In genomic region chr13:63642617-63643016, GRCm38 (mm10) we compare ENCODE assay signal across 8 mouse cellular contexts.
DNase-seq lines count a peak whose midpoint lies in the region; ATAC-seq lines count a peak whose summit lies in the region.

No protein-coding gene starts in this region.

- peak; percentile 36; the same call in 1 of the 2 replicates for ATAC-seq in forebrain, embryonic 16.5 days
- no peak for ATAC-seq in forebrain, embryonic 13.5 days
- peak; percentile 73 for ATAC-seq in limb, embryonic 11.5 days (ENCODE audit: insufficient number of reproducible peaks, low FRiP score, low TSS enrichment, low read depth)
- ATAC-seq in neural tube, embryonic 11.5 days (ENCODE audit: insufficient read depth, low FRiP score, low TSS enrichment): no peak

- no peaks in the 10 kb centered on the region for H3K9me3 ChIP-seq in forebrain, embryonic 16.5 days (ENCODE audit: control insufficient read depth, low read length)
- H3K9me3 ChIP-seq in forebrain, embryonic 13.5 days (replicated peaks): no peaks in the 10 kb centered on the region
- no peaks in the 10 kb centered on the region for H3K9me3 ChIP-seq in limb, embryonic 11.5 days (ENCODE audit: control insufficient read depth, low read length)
- no peaks in the 10 kb centered on the region for H3K9me3 ChIP-seq in neural tube, embryonic 11.5 days (ENCODE audit: control insufficient read depth, low read length)

- 0 out of 2 replicates have a peak, but pooled peaks cover 6% of the 10 kb centered on the region for H3K4me1 ChIP-seq in forebrain, embryonic 16.5 days (replicated peaks; ENCODE audit: control insufficient read depth, insufficient read depth, low read length)
- 0 out of 2 replicates have a peak, but pooled peaks cover 6% of the 10 kb centered on the region for H3K4me1 ChIP-seq in forebrain, embryonic 13.5 days
- peaks cover 16% of the 10 kb centered on the region for H3K4me1 ChIP-seq in limb, embryonic 11.5 days (ENCODE audit: control insufficient read depth, insufficient read depth, low read length)
- H3K4me1 ChIP-seq in neural tube, embryonic 11.5 days (ENCODE audit: control insufficient read depth, insufficient read depth, low read length): 0 out of 2 replicates have a peak, but pooled peaks cover 3% of the 10 kb centered on the region

- H3K4me2 ChIP-seq in forebrain, embryonic 16.5 days (ENCODE audit: low read length): no peak overlapping the region
- no peak overlapping the region for H3K4me2 ChIP-seq in forebrain, embryonic 13.5 days
- H3K4me2 ChIP-seq in limb, embryonic 11.5 days (ENCODE audit: low read depth, severe bottlenecking): no peak overlapping the region
- H3K4me2 ChIP-seq in neural tube, embryonic 11.5 days (ENCODE audit: low read depth): no peak overlapping the region

- H3K36me3 ChIP-seq in forebrain, embryonic 16.5 days (ENCODE audit: control insufficient read depth, insufficient read depth): no peaks in the 10 kb centered on the region
- no peaks in the 10 kb centered on the region for H3K36me3 ChIP-seq in forebrain, embryonic 13.5 days (ENCODE audit: poor library complexity, severe bottlenecking)
- H3K36me3 ChIP-seq in limb, embryonic 11.5 days (ENCODE audit: control insufficient read depth, insufficient read depth, low read length): no peaks in the 10 kb centered on the region
- no peaks in the 10 kb centered on the region for H3K36me3 ChIP-seq in neural tube, embryonic 11.5 days (ENCODE audit: control insufficient read depth, insufficient read depth, low read length)

- no peak overlapping the region for H3K4me3 ChIP-seq in forebrain, embryonic 16.5 days (replicated peaks; ENCODE audit: low read length)
- no peak overlapping the region for H3K4me3 ChIP-seq in forebrain, embryonic 13.5 days
- H3K4me3 ChIP-seq in limb, embryonic 11.5 days (ENCODE audit: low read depth, low read length): no peak overlapping the region
- H3K4me3 ChIP-seq in neural tube, embryonic 11.5 days (ENCODE audit: low read depth, low read length): no peak overlapping the region

- 40% methylated on average over 5 of the region's 5 CpGs for WGBS in forebrain, embryonic 16.5 days
- 55% methylated on average over 5 of the region's 5 CpGs for WGBS in forebrain, embryonic 13.5 days
- WGBS in limb, embryonic 11.5 days: 35% methylated on average over 5 of the region's 5 CpGs
- WGBS in neural tube, embryonic 11.5 days: 44% methylated on average over 5 of the region's 5 CpGs

- no peaks in the 10 kb centered on the region; the same call in 1 of the 2 replicates for H3K27me3 ChIP-seq in forebrain, embryonic 16.5 days (replicated peaks; ENCODE audit: control insufficient read depth, insufficient read depth, low read length)
- no peaks in the 10 kb centered on the region for H3K27me3 ChIP-seq in forebrain, embryonic 13.5 days
- H3K27me3 ChIP-seq in limb, embryonic 11.5 days (ENCODE audit: control insufficient read depth, insufficient read depth, low read length): no peaks in the 10 kb centered on the region
- no peaks in the 10 kb centered on the region for H3K27me3 ChIP-seq in neural tube, embryonic 11.5 days (ENCODE audit: control insufficient read depth, insufficient read depth, low read length)

- H3K27ac ChIP-seq in forebrain, embryonic 16.5 days (ENCODE audit: low read length): no peak overlapping the region
- H3K27ac ChIP-seq in forebrain, embryonic 13.5 days: no peak overlapping the region
- H3K27ac ChIP-seq in limb, embryonic 11.5 days (replicated peaks; ENCODE audit: low read depth, low read length): peak overlapping the region; percentile 62; the same call in 1 of the 2 replicates
- H3K27ac ChIP-seq in neural tube, embryonic 11.5 days (ENCODE audit: low read depth, low read length): no peak overlapping the region

- no peak overlapping the region for H3K9ac ChIP-seq in forebrain, embryonic 16.5 days (replicated peaks; ENCODE audit: low read depth, low read length)
- no peak overlapping the region for H3K9ac ChIP-seq in forebrain, embryonic 13.5 days
- no peak overlapping the region for H3K9ac ChIP-seq in limb, embryonic 11.5 days (ENCODE audit: low read length)
- no peak overlapping the region for H3K9ac ChIP-seq in neural tube, embryonic 11.5 days (ENCODE audit: low read length)

- DNase-seq in embryo, embryonic 10 days (ENCODE audit: low spot score): peak; percentile 57
- DNase-seq in heart, adult 11 months: peak; percentile 99
- peak; percentile 87 for DNase-seq in kidney, adult 11 months
- DNase-seq in limb, embryonic 11.5 days (ENCODE audit: low spot score): peak; percentile 69
- peak; percentile 50 for DNase-seq in neural tube, embryonic 11.5 days (ENCODE audit: low spot score)
- no peak for DNase-seq in thymus, postnatal 0 days (ENCODE audit: low spot score)

Comparison
In these comparisons a context has a peak if more than half of its experiments do, and no peak if none do; other contexts are left out.
1. ATAC-seq: peak in forebrain, embryonic 16.5 days (single experiment) and limb, embryonic 11.5 days (single experiment); none in forebrain, embryonic 13.5 days (single experiment) and neural tube, embryonic 11.5 days (single experiment).